ENCODE assay signal across 8 mouse cellular contexts in genomic region chr2:131127161-131127730, GRCm38 (mm10). TPM values are rescaled to one million over a fixed set of nuclear protein-coding genes. Genes with fewer than 3 reads are reported as not detected.
DNase-seq lines count a peak whose midpoint lies in the region; ATAC-seq and TF ChIP-seq lines count a peak whose summit lies in the region.

TSS of gene Hspa12b (plus strand) at chr2:131127280.

- no peaks in the 10 kb centered on the region for H3K27me3 ChIP-seq in testis, adult 2 months (ENCODE audit: control insufficient read depth, insufficient read depth, low read length)
- H3K27me3 ChIP-seq in hindbrain, embryonic 10.5 days (ENCODE audit: insufficient read depth, poor library complexity, severe bottlenecking), result peaks cover 20% of the 10 kb centered on the region
- no peaks in the 10 kb centered on the region for H3K27me3 ChIP-seq in limb, embryonic 14.5 days (ENCODE audit: control insufficient read depth, insufficient read depth, low read length)
- 0 out of 2 replicates have a peak, but pooled peaks cover 3% of the 10 kb centered on the region for H3K27me3 ChIP-seq in midbrain, embryonic 13.5 days

- TF ChIP-seq CTCF in testis, adult 2 months (IDR thresholded peaks at IDR 0.05; ENCODE audit: control insufficient read depth, insufficient read depth, insufficient replicate concordance, low read depth, low read length), result no peak

- H3K4me3 ChIP-seq in testis, adult 2 months (ENCODE audit: control insufficient read depth, low read depth, low read length), result peak within 1 kb of the TSS; percentile 14
- peak within 1 kb of the TSS; percentile 59 for H3K4me3 ChIP-seq in hindbrain, embryonic 10.5 days
- peak within 1 kb of the TSS; percentile 77 for H3K4me3 ChIP-seq in limb, embryonic 14.5 days (replicated peaks; ENCODE audit: low read length)
- peak within 1 kb of the TSS; percentile 47 for H3K4me3 ChIP-seq in midbrain, embryonic 13.5 days (replicated peaks)

- H3K27ac ChIP-seq in testis, adult 2 months (ENCODE audit: control insufficient read depth, insufficient read depth, low read depth, low read length), result no peak within 1 kb of the TSS
- H3K27ac ChIP-seq in hindbrain, embryonic 10.5 days, result peak within 1 kb of the TSS; percentile 91
- H3K27ac ChIP-seq in limb, embryonic 14.5 days (replicated peaks; ENCODE audit: low read depth, low read length), result peak within 1 kb of the TSS; percentile 93
- H3K27ac ChIP-seq in midbrain, embryonic 13.5 days, result no peak within 1 kb of the TSS

- no peak for TF ChIP-seq POLR2A in testis, adult 2 months (IDR thresholded peaks at IDR 0.05; ENCODE audit: control insufficient read depth, low read depth, low read length)
- peak; percentile 82; the same call in 1 of the 2 replicates for TF ChIP-seq POLR2A in limb, embryonic 14.5 days (IDR thresholded peaks at IDR 0.05; ENCODE audit: borderline replicate concordance, extremely low read depth, insufficient read depth, insufficient read length)

- no peaks in the 10 kb centered on the region for H3K9me3 ChIP-seq in hindbrain, embryonic 10.5 days
- H3K9me3 ChIP-seq in limb, embryonic 14.5 days (ENCODE audit: control insufficient read depth, low read length), result no peaks in the 10 kb centered on the region
- no peaks in the 10 kb centered on the region for H3K9me3 ChIP-seq in midbrain, embryonic 13.5 days

- H3K9ac ChIP-seq in limb, embryonic 14.5 days (ENCODE audit: low read depth, low read length, severe bottlenecking), result peak within 1 kb of the TSS; percentile 94
- H3K9ac ChIP-seq in midbrain, embryonic 13.5 days (replicated peaks), result peak within 1 kb of the TSS; percentile 78

- peaks cover 18% of the 10 kb centered on the region for H3K4me1 ChIP-seq in testis, adult 2 months (ENCODE audit: control insufficient read depth, insufficient read depth, low read length)
- H3K4me1 ChIP-seq in hindbrain, embryonic 10.5 days (replicated peaks), result peaks cover 32% of the 10 kb centered on the region
- H3K4me1 ChIP-seq in limb, embryonic 14.5 days (ENCODE audit: control insufficient read depth, insufficient read depth, low read length), result peaks cover 23% of the 10 kb centered on the region
- peaks cover 15% of the 10 kb centered on the region for H3K4me1 ChIP-seq in midbrain, embryonic 13.5 days (replicated peaks)

- no peak for DNase-seq in testis, postnatal 14 days (ENCODE audit: low spot score)
- peak; percentile 77 for DNase-seq in forelimb bud, embryonic 11.5 days (ENCODE audit: low read depth, low spot score)
- peak; percentile 76 for DNase-seq in hindbrain, embryonic 10.5 days (ENCODE audit: low spot score)
- peak; percentile 72 for DNase-seq in limb, embryonic 14.5 days (ENCODE audit: low spot score)
- DNase-seq in urinary bladder, postnatal 25 days (ENCODE audit: low spot score), result peak; percentile 40
- no peak for DNase-seq in cerebellum, adult 8-10 months

- WGBS in hindbrain, embryonic 10.5 days, result under 1% methylated on average over 28 of the region's 28 CpGs
- WGBS in limb, embryonic 14.5 days, result under 1% methylated on average over 21 of the region's 28 CpGs
- under 1% methylated on average over 27 of the region's 28 CpGs for WGBS in midbrain, embryonic 13.5 days

- H3K36me3 ChIP-seq in testis, adult 2 months (ENCODE audit: control insufficient read depth, insufficient read depth, low read length), result no peaks in the 10 kb centered on the region
- no peaks in the 10 kb centered on the region for H3K36me3 ChIP-seq in hindbrain, embryonic 10.5 days
- peaks cover 11% of the 10 kb centered on the region for H3K36me3 ChIP-seq in limb, embryonic 14.5 days (ENCODE audit: control insufficient read depth, insufficient read depth, low read length)
- no peaks in the 10 kb centered on the region for H3K36me3 ChIP-seq in midbrain, embryonic 13.5 days

- peak within 1 kb of the TSS; percentile 77 for H3K4me2 ChIP-seq in limb, embryonic 14.5 days (replicated peaks; ENCODE audit: low read depth, low read length, severe bottlenecking)
- peak within 1 kb of the TSS; percentile 89 for H3K4me2 ChIP-seq in midbrain, embryonic 13.5 days (replicated peaks)

- peak; percentile 96 for ATAC-seq in limb, embryonic 14.5 days (ENCODE audit: low FRiP score, low read depth)
- peak; percentile 86 for ATAC-seq in midbrain, embryonic 13.5 days

RNA-seq across cellular contexts. Expression of gene Hspa12b, which starts in this region (rescaled TPM):
- polyA plus RNA-seq in testis, adult 2 months (2012; rRNA removed), result 5.4 and 6.6 TPM in 2 replicates
- polyA plus RNA-seq in hindbrain, embryonic 10.5 days (2016; fragmentation: Nextera tagmentation; extraction: Ambion mirVana), result 6.4 and 7.6 TPM in 2 replicates
- 42.7 and 54.6 TPM in 2 replicates for polyA plus RNA-seq in limb, embryonic 14.5 days (2012; rRNA removed)
- 10.2 and 10.9 TPM in 2 replicates for polyA plus RNA-seq in limb, embryonic 14.5 days (2014; fragmentation: Nextera tagmentation; extraction: Ambion mirVana)
- 3.1 and 4.0 TPM in 2 replicates for polyA plus RNA-seq in midbrain, embryonic 13.5 days (2015; fragmentation: Nextera tagmentation; extraction: Ambion mirVana)

Comparison
In these comparisons a context has a peak if more than half of its experiments do, and no peak if none do; other contexts are left out.
1. H3K27ac ChIP-seq: peak in hindbrain, embryonic 10.5 days (single experiment) and limb, embryonic 14.5 days (single experiment); none in testis, adult 2 months (single experiment) and midbrain, embryonic 13.5 days (single experiment).
2. H3K4me3 ChIP-seq: peak in every context shown above with its lines; median percentile 77 in limb, embryonic 14.5 days; 59 in hindbrain, embryonic 10.5 days; 47 in midbrain, embryonic 13.5 days; 14 in testis, adult 2 months.
3. DNase-seq: peak in forelimb bud, embryonic 11.5 days (single experiment), hindbrain, embryonic 10.5 days (single experiment), limb, embryonic 14.5 days (single experiment) and urinary bladder, postnatal 25 days (single experiment); none in testis, postnatal 14 days (single experiment) and cerebellum, adult 8-10 months (single experiment).